Mouse (Mus musculus): Measurements from ENCODE around the gene Cyp4f18.
"Not testable (repeated sequence)": the region's sequence is repeated elsewhere in the genome, so short reads cannot be mapped to it uniquely, and the experiment has no call there.

DNA sequence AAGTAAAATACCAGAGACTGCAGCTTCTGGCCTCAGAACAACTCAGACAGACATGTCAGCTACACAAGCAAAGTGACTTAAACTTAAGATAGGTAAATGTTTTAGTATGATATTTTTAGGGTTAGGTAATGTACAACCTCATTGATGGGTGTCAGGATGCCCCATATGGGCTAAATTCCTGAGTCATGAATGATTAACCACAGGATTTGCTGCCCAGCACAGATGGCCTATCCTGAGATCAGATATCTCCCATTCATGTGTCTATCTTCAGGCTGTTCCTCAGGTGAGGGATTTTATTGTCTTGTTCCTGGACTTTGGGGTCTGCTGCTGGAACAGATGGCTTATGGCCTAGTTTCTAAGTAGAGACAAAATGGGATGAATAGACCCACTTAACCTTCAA is 45.2 kb upstream of the Cyp4f18 start:
- not testable (repeated sequence) for TF ChIP-seq GATA1 (IDR thresholded peaks at IDR 0.05; ENCODE audit: borderline replicate concordance, low read length); FLI1 (IDR thresholded peaks at IDR 0.05; ENCODE audit: low read length)

All from megakaryocyte, embryonic 14.5 days (primary cell).